Mouse (Mus musculus) leukemia stem cell, adult 10-12 weeks (primary cell): ENCODE data around the gene Thoc7. TPM values are rescaled to one million over a fixed set of nuclear protein-coding genes. Genes with fewer than 3 reads are reported as not detected.

ENCODE experiments used
- polyA plus RNA-seq: library from polyadenylated mRNA; stranded (reverse); fragments of >175 nt; gene quantifications from 2 replicates; pipeline ENCODE4 v1.2.3, GENCODE M21; 2012; ENCODE audit warnings: low replicate concordance

Thoc7 gene
- polyA plus RNA-seq: 3.3 and 6.3 TPM in 2 replicates

GRCm38 (mm10) chr14:13961401-13962112 lies at the start of gene Thoc7, which contains the start of gene Atxn7:
Gene Thoc7, minus strand, starts transcription at chr14:13961852.
Gene Atxn7, plus strand, starts transcription at chr14:13961440.

GRCm38 (mm10) chr14:13914387-13915082 lies 47.1 kb downstream of the Thoc7 start, which contains the start of gene Gm281:
Gene Gm281, minus strand, starts transcription at chr14:13914478.

Other genes with a start within 250 kb of the Thoc7 start
- not detected in 2 replicates for gene Gm281, start 47.4 kb downstream of the Thoc7 start, polyA plus RNA-seq
- gene Atxn7, start 412 bp downstream of the Thoc7 start, polyA plus RNA-seq: 11.5 and 26.4 TPM in 2 replicates
- 42.1 and 52.2 TPM in 2 replicates for gene Psmd6, start 159.1 kb upstream of the Thoc7 start, polyA plus RNA-seq
- not detected in 2 replicates for gene Olfr720, start 225.0 kb upstream of the Thoc7 start, polyA plus RNA-seq